Mouse (Mus musculus) right cerebral cortex, postnatal 4 days (tissue): ENCODE measurements around the gene Plcl2.
"Not testable (repeated sequence)": the region's sequence is repeated elsewhere in the genome, so short reads cannot be mapped to it uniquely, and the experiment has no call there.

Source experiments
- DNase-seq: peaks from one replicate; pipeline ENCODE4 v3.0.0-alpha.2; 2022

The Plcl2 gene

DNA sequence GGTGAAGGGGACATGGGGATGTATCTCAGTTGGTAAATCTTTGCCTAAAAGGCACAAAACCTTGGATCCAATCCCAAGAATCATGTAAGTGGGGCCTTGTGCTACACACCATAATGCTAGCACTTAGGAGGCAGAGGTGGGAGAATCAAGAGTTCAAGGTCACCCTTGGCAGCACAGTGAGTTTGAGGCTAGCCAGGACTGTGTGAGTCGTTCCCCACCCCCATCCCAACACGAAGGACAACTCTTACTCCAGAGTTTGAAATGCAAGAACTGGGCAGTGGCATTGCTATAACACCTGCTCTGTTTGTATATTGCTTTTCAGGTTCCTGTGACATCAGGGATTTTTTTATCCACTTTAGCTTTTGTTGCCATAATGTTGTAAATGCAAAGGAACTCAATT, 28.6 kb downstream of the Plcl2 start:
- no peak for DNase-seq

GRCm38 (mm10) chr17:50544860-50545259, 35.7 kb downstream of the Plcl2 start:
- DNase-seq: no peak

GRCm38 (mm10) chr17:50545274-50545673, 36.1 kb downstream of the Plcl2 start:
- DNase-seq: no peak

DNA sequence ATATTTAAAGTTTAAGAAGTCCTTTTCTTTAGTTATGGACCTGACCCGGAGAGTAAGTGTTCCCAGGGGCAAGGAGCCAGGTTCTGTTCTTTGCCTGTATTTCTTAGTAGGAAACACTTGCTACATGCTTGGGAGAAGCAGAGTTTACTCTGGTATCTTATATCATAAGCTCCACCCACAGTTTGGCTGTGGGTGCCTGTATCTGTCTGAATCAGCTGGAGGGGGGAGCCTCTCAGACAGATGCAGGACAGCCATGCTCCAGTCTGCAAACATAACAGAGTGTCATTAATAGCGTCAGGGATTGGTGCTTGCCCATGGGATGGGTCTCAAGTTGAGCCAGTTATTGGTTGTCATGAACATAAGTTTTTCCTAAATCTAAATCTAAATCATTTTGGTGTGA, 42.9 kb downstream of the Plcl2 start:
- DNase-seq: no peak

DNA sequence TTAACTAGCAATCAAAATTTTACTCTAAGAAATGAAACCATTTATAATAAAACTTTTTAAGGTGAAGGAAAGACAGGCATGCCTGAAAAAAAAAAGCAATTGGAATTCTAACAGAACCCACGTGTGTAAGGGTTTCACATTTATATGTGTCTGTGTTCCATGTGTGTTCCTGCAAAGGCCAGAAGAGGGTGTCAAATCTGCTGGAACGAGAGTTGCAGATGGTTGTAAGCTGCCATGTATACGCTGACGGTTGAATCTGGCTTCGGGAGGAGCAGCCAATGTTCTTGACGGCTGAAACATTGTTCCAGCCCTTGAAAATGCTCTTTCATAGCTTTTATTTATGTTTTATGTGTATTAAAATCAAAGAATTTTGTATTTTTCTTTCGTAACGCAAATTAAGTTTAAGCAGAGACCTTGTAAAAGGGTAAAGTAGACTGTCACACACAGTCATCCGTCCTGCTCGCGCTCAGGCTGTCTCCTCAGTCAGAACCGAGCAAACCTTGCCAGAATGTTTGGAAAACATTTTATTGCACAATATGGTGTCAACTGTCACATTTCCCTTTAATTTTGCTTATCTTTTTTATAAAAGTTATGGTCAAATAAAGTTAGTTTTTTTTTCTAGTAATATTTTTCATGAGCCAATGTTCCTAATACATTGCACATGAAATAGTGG, 48.5 kb downstream of the Plcl2 start:
- no peak for DNase-seq

DNA sequence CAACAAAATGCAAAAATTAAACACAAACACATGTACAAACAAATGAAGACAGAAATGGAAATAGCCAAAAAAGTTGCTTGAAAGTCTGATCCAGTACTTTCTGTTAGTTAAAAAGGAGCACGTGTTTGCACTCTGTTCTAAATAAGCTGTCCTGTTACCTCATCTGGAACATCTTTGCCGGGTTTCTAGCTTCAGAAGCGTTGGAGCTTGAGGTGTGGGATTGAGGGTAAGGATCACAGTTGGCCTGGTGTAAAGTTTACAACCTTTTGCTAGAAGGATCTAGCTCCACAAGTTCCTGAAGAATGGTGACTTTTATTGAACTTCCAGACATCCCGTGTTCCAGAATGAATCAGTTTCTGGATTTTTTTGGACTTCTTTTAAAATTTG, 49.0 kb downstream of the Plcl2 start:
- no peak for DNase-seq

GRCm38 (mm10) chr17:50565376-50566123, 56.3 kb downstream of the Plcl2 start:
- DNase-seq: no peak

DNA sequence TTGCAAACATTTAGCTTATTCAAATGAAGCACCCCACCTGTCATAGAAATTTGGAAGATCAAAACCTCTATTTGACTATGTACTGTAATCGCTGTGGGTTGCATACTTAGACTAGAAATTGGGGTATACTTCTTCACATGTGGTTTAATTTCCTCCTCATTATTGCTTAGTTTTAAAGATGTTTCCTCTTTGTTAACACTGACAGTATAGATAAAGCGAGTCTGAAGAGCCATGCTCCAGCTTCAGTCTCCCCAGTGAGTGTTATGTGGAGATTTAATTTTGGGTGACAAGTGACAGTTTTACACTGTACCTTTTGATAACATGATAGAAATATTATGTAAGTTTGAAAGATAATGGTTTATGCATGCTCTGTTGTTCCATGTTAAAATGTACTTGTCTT, 59.6 kb downstream of the Plcl2 start:
- no peak for DNase-seq

GRCm38 (mm10) chr17:50570228-50570627, 61.0 kb downstream of the Plcl2 start:
- not testable (repeated sequence) for DNase-seq

DNA sequence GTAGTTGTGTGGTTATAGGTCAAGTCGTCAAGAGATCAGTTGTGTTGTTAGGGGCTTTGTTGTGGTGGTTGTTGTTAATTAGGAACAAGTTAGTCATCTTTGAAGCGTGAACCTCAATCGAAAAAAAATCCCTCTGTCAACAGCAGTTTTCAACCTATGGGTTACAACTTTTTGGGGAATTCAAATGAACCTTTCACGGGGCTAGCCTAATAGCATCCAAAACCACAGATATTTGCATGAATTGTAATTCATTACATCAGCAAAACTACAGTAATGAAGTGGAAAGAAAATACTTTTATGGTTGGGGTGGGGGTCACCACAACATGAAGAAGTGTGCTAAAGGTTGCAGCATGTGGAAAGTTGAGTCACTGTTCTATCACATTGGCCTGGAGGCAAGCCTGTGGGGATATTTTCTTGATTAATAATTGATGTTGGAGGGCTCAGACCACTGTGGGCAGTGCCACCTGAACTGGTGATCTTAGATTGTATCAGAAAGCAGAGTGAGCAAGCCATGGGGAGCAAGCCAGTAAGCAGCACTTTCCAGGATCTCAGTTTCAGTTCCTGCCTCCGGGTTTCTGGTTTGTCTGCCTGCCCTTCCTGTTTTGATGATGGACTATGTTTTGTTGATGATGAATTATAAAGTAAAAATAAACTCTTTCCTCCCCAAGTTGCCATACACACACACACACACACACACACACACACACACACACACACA, 61.6 kb downstream of the Plcl2 start:
- DNase-seq: no peak

DNA sequence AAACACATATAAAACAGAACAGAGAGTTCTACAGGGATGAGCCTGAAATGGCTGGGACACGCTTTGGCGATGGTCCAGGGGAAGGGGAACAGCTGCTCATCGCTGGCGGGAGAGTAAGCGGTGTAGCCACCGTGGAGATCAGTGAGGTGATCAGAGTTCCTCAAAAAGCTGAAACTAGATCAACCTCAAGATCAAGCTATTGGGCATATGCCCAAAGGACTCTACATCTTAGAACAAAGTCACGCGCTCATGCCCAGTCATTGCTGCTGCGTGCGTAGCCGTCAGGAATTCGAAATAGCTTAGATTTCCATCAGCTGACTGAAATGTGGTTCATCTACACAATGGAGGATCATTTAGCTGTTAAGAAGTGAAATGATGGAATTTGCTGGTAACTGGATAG, 65.0 kb downstream of the Plcl2 start:
- no peak for DNase-seq

GRCm38 (mm10) chr17:50580416-50580815, 71.2 kb downstream of the Plcl2 start:
- DNase-seq: no peak

DNA sequence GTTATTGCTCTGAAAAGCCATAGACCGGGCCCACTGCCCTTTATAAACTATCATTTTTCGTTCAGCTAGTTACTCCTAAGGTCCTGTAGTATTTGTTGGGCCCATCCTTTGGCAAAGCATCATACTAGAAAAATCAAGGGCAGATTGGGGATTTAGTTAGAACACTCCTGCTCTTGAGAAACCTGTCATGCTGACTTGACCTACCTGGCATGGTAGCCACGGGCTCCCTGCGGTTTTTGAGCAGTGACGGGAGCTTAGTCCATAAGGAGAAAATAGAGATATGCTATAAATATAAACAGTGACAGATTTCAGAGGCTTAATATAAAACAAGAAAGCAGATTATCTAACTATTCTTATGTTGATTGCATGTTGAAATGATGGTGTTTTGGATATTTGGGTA, 77.6 kb downstream of the Plcl2 start:
- no peak for DNase-seq

- no peak for DNase-seq
These were observed 78.7 kb downstream of the Plcl2 start for GRCm38 (mm10) chr17:50587941-50588340.

DNA sequence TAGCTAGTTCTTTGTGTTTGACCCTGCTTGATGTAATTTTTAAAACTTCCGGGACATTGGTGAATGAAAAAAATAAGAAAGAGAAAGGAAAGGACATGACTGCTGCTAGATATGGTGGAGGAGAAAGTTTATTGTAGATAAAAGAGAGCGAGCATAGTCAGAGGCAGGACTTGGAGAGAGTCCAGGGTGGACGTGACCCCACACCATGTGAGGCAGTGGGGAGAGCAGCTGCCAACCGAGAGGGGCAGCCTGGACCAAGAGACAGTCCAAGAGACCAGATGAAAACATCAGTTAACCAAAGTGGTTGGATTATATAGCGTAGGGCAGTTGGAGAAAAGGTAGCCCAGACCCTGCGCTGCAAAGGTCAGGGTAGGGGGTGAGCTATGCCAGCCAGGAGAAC, 91.0 kb downstream of the Plcl2 start:
- no peak for DNase-seq

- DNase-seq: no peak
These were observed 91.5 kb downstream of the Plcl2 start for GRCm38 (mm10) chr17:50600696-50601095.

DNA sequence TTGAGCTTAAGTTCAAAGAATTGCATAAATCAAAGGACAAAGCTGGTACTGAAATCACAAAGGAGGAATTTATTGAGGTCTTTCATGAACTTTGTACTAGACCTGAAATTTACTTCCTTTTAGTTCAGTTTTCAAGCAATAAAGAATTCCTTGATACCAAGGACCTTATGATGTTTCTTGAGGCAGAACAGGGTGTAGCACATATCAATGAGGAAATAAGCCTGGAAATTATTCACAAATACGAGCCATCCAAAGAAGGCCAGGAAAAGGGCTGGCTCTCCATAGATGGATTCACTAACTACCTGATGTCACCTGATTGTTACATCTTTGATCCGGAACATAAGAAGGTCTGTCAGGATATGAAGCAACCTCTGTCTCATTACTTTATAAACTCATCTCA, 97.7 kb downstream of the Plcl2 start:
- DNase-seq: no peak

DNA sequence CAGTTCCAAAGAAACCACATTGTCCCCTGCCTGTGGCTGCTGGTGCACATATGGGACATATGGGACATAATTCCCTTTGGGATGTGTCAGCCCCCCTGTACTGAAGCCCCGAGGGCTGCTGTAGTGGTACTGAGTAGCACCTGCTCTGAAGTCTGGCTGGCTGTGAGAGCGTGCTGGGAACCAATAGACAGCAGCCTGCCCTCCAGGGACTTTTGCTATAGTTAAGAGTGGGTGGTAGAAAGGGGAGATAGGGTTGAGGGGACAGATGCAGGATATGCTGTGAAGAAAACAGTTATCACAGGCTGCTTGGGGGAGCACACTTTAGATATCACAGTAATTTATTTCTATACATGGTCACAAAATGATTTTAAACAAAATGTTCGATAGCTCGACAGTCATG, 100.7 kb downstream of the Plcl2 start:
- DNase-seq: no peak

- no peak for DNase-seq
These were observed 111.8 kb downstream of the Plcl2 start for GRCm38 (mm10) chr17:50620794-50621537.

- no peak for DNase-seq
These were observed 112.8 kb downstream of the Plcl2 start for GRCm38 (mm10) chr17:50621996-50622395.

GRCm38 (mm10) chr17:50625584-50625983, 116.4 kb downstream of the Plcl2 start:
- no peak for DNase-seq

GRCm38 (mm10) chr17:50627658-50628057, 118.5 kb downstream of the Plcl2 start:
- no peak for DNase-seq

GRCm38 (mm10) chr17:50628716-50629115, 119.5 kb downstream of the Plcl2 start:
- DNase-seq: no peak
